Mouse (Mus musculus) myocyte (in vitro differentiated cells): ENCODE data around the gene Wnt1.

Source experiments
- CEBPB ChIP-seq: IDR thresholded peaks from 2 replicates; pipeline ENCODE4 v1.6.1; 2011; ENCODE audit warnings: mild to moderate bottlenecking, moderate library complexity; ENCODE audit not compliant: poor library complexity, insufficient read depth, severe bottlenecking
- E2F4 ChIP-seq: IDR thresholded peaks from one replicate; pipeline ENCODE4 v1.6.1; 2011; ENCODE audit warnings: mild to moderate bottlenecking, control low read depth, moderate library complexity; ENCODE audit not compliant: insufficient read depth
- MYOD1 ChIP-seq, 3 experiments: IDR thresholded peaks; one replicate each; pipeline ENCODE4 v1.6.1; 2011; ENCODE audit warnings: control low read depth in 2 of 3, low read depth in 2 of 3, mild to moderate bottlenecking in 2 of 3, moderate library complexity in 1 of 3; ENCODE audit not compliant: insufficient read length in 2 of 3, control insufficient read depth in 1 of 3
- MYOG ChIP-seq, 3 experiments: IDR thresholded peaks; one replicate each; pipeline ENCODE4 v1.6.1; 2011; ENCODE audit warnings: control low read depth in 2 of 3, low read depth in 2 of 3, mild to moderate bottlenecking in 2 of 3; ENCODE audit not compliant: insufficient read length in 2 of 3, control insufficient read depth in 1 of 3, insufficient read depth in 1 of 3
- POLR2A ChIP-seq: IDR thresholded peaks from one replicate; pipeline ENCODE4 v1.6.1; 2011; ENCODE audit warnings: low read depth, mild to moderate bottlenecking, control low read depth, moderate library complexity; ENCODE audit not compliant: insufficient read length
- POLR2AphosphoS2 ChIP-seq: IDR thresholded peaks from one replicate; pipeline ENCODE4 v1.6.1; 2011; ENCODE audit warnings: low read depth, control low read depth; ENCODE audit not compliant: insufficient read length
- REST ChIP-seq: IDR thresholded peaks from one replicate; pipeline ENCODE4 v1.6.1; 2011; ENCODE audit warnings: mild to moderate bottlenecking, control low read depth, moderate library complexity; ENCODE audit not compliant: insufficient read depth, insufficient read length
- TCF3 ChIP-seq: IDR thresholded peaks from one replicate; pipeline ENCODE4 v1.6.1; 2011; ENCODE audit warnings: low read depth, control low read depth; ENCODE audit not compliant: insufficient read length

DNA sequence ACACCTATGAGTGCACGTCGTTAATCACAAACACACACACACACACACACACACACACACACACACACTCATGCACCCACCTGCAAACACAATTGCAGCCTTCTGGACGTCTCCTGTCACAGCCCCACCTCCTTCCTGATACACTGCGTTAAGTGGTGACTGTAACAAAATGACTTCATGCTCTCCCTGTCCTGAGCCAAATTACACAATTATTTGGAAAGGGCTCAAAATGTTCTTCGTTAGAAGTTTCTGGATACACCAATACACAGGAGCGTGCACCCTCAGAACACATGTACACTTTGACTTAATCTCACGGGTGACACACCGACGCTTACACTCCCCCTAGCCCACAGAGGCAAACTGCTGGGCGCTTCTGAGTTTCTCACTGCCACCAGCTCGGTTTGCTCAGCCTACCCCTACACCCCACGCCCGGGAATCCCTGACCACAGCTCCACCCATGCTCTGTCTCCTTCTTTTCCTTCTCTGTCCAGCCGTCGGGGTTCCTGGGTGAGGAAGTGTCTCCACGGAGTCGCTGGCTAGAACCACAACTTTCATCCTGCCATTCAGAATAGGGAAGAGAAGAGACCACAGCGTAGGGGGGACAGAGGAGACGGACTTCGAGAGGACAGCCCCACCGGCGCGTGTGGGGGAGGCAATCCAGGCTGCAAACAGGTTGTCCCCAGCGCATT lies 541 bp upstream of the Wnt1 start:
- TF ChIP-seq POLR2A = no peak
- no peak for TF ChIP-seq MYOG (IDR thresholded peaks at IDR 0.05; ENCODE audit: control insufficient read depth in 1 of 3, insufficient read depth in 1 of 3, insufficient read length in 2 of 3, low read depth in 2 of 3)
- TF ChIP-seq MYOD1 (IDR thresholded peaks at IDR 0.05; ENCODE audit: control insufficient read depth in 1 of 3, insufficient read length in 2 of 3, low read depth in 2 of 3) = peak in 2 of 3 experiments; percentile 19 to 26
- no peak for TF ChIP-seq REST
- TF ChIP-seq CEBPB = no peak
- no peak for TF ChIP-seq POLR2AphosphoS2
- TF ChIP-seq E2F4 = no peak
- no peak for TF ChIP-seq TCF3
